Mouse (Mus musculus) forebrain, embryonic 14.5 days (tissue): ENCODE data around the gene Ndufb2. TPM values are rescaled to one million over a fixed set of nuclear protein-coding genes. Genes with fewer than 3 reads are reported as not detected.
A peak's percentile ranks its signal among the peaks of the same experiment; 100 is the strongest.

Experiments used
- ATAC-seq: fragments of 200-750 bp; cut with Nextera tagmentation; 2 replicates; pipeline ENCODE4 v1.8.0; 2017; ENCODE audit warnings: mild to moderate bottlenecking, moderate library complexity
- DNase-seq: peaks from one replicate; pipeline ENCODE4 v3.0.0-alpha.2; 2015; ENCODE audit warnings: low spot score
- H3K27ac ChIP-seq: fragments of 300-500 bp; sonication (generic); 2 replicates; pipeline ENCODE4 v1.5.1; 2014; ENCODE audit warnings: low read depth, mild to moderate bottlenecking, control low read depth, low read length, moderate library complexity
- H3K27me3 ChIP-seq: fragments of 300-500 bp; sonication (generic); replicated peaks from 2 replicates; pipeline ENCODE4 v1.6.1; 2014; ENCODE audit warnings: low read length, control low read depth, mixed read lengths; ENCODE audit not compliant: control insufficient read depth, insufficient read depth
- H3K36me3 ChIP-seq: fragments of 300-500 bp; sonication (generic); 2 replicates; pipeline ENCODE4 v1.6.1; 2014; ENCODE audit warnings: low read length, control low read depth; ENCODE audit not compliant: control insufficient read depth, insufficient read depth
- H3K4me1 ChIP-seq: fragments of 300-500 bp; sonication (generic); 2 replicates; pipeline ENCODE4 v1.6.1; 2014; ENCODE audit warnings: antibody characterized with exemption, low read length, control low read depth; ENCODE audit not compliant: control insufficient read depth, insufficient read depth
- H3K4me2 ChIP-seq: fragments of 300-500 bp; sonication (generic); 2 replicates; pipeline ENCODE4 v1.6.1; 2014; ENCODE audit warnings: mild to moderate bottlenecking, control low read depth, low read length
- H3K4me3 ChIP-seq: fragments of 300-500 bp; sonication (generic); 2 replicates; pipeline ENCODE4 v1.5.1; 2014; ENCODE audit warnings: low read depth, low read length, control low read depth
- H3K9ac ChIP-seq: fragments of 300-500 bp; sonication (generic); 2 replicates; pipeline ENCODE4 v1.6.1; 2014; ENCODE audit warnings: mild to moderate bottlenecking, low read length, control low read depth, moderate library complexity
- H3K9me3 ChIP-seq: fragments of 300-500 bp; sonication (generic); replicated peaks from 2 replicates; pipeline ENCODE4 v1.6.1; 2016; ENCODE audit warnings: low read length, control low read depth, mixed read lengths; ENCODE audit not compliant: control insufficient read depth
- WGBS: fragments of 180-500 bp; shearing (Covaris S2); extraction: QIAGEN DNeasy Blood & Tissue Kit; methylation state at CpG from one replicate; pipeline ENCODE4 v1.1.7; 2014; 5-methylcytosine and 5-hydroxymethylcytosine counted together
- polyA plus RNA-seq: library from polyadenylated mRNA; unstranded; fragments of >200 nt; fragmentation: Nextera tagmentation; extraction: Ambion mirVana; gene quantifications from 2 replicates; pipeline ENCODE4 v1.2.1, GENCODE M21; 2014

Ndufb2 gene
- polyA plus RNA-seq, 1 experiment from 2014 or later, result 423 TPM

DNA sequence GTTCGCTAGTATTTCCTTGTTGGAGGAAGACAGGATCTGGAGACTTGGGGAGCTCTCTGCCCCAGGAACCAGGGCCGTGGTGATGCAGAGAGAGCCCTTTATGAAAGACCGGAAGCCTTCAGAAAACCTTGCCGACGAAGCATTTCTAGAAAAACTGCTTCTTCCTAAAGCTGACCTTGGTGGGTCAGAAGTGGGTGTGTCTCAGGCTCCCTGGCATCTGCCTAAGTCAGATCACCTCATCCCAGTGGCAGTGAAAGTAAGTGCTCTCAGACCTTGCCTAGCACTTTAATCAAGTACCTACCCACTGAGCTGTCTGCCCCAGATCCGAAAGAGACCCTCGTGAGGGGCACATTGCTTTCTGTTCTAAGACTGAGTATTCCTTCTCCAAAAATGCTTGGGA, 17.4 kb upstream of the Ndufb2 start:
- Histone ChIP-seq H3K4me2 (peak overlapping the region; percentile 90), H3K27ac (0 out of 2 replicates have a peak overlapping the region, but pooled peaks have one; percentile 93)
- 71% methylated on average over 7 of the region's 7 CpGs for WGBS

DNA sequence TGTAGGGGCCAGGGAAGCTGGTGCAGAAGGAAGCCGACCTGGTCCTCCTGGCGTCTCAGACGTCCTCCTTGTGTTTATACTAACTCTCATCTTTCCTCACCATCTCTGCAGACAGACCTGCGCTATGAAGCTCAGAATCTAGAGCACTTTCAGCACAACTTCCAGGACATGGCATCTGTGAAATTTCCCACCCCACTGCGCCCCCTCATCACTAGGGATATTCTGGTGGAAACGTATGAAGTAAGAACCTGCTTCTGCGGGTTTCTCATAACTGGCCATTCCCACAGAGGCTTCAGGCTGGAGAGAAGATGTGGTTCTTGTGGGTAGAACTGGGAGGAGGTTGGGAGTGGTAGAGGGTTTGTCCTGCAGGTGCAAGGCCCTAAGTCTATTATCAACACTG, 12.8 kb upstream of the Ndufb2 start:
- no peaks in the 10 kb centered on the region for H3K27me3 ChIP-seq
- no peak for ATAC-seq

More for the DNA sequence above, 17.4 kb upstream of the Ndufb2 start:
- Histone ChIP-seq H3K36me3 (peaks cover 28% of the 10 kb centered on the region), H3K27me3 (no peaks in the 10 kb centered on the region), H3K9ac (peak overlapping the region; percentile 84), H3K4me3 (peak overlapping the region; percentile 75), H3K9me3 (no peaks in the 10 kb centered on the region), H3K4me1 (peaks cover 8% of the 10 kb centered on the region)
- DNase-seq (no peak), ATAC-seq (no peak)

GRCm38 (mm10) chr6:39580558-39580957, 11.8 kb upstream of the Ndufb2 start:
- 95% methylated on average over 2 of the region's 2 CpGs for WGBS
- Histone ChIP-seq H3K4me2 (no peak overlapping the region), H3K36me3 (peaks cover 70% of the 10 kb centered on the region), H3K4me3 (no peak overlapping the region), H3K9ac (no peak overlapping the region), H3K9me3 (no peaks in the 10 kb centered on the region), H3K27me3 (no peaks in the 10 kb centered on the region), H3K27ac (no peak overlapping the region), H3K4me1 (no peaks in the 10 kb centered on the region)
- ATAC-seq (no peak), DNase-seq (no peak)

More for the DNA sequence above, 12.8 kb upstream of the Ndufb2 start:
- peaks cover 3% of the 10 kb centered on the region for H3K4me1 ChIP-seq
- DNase-seq, result no peak
- WGBS, result 97% methylated on average over 7 of the region's 7 CpGs
- peaks cover 64% of the 10 kb centered on the region for H3K36me3 ChIP-seq
- no peak overlapping the region for H3K27ac ChIP-seq
- no peak overlapping the region for H3K9ac ChIP-seq
- H3K4me2 ChIP-seq, result no peak overlapping the region
- H3K4me3 ChIP-seq, result no peak overlapping the region
- no peaks in the 10 kb centered on the region for H3K9me3 ChIP-seq

- no peaks in the 10 kb centered on the region for H3K9me3 ChIP-seq
- H3K27ac ChIP-seq, result no peak overlapping the region
- no peak overlapping the region for H3K4me3 ChIP-seq
- no peak overlapping the region for H3K4me2 ChIP-seq
- peaks cover 76% of the 10 kb centered on the region for H3K36me3 ChIP-seq
- H3K9ac ChIP-seq, result no peak overlapping the region
- ATAC-seq (no peak), DNase-seq (no peak)
- WGBS, result 87% methylated on average over 7 of the region's 7 CpGs
- no peaks in the 10 kb centered on the region for H3K4me1 ChIP-seq
- no peaks in the 10 kb centered on the region for H3K27me3 ChIP-seq
These were observed 11.1 kb upstream of the Ndufb2 start for GRCm38 (mm10) chr6:39581087-39581784.

- ATAC-seq, result no peak
These were observed 6.9 kb upstream of the Ndufb2 start, which contains the start of gene Gm42420 for GRCm38 (mm10) chr6:39585517-39585916. Gene Gm42420 (plus strand): TSS chr6:39585753.

DNA sequence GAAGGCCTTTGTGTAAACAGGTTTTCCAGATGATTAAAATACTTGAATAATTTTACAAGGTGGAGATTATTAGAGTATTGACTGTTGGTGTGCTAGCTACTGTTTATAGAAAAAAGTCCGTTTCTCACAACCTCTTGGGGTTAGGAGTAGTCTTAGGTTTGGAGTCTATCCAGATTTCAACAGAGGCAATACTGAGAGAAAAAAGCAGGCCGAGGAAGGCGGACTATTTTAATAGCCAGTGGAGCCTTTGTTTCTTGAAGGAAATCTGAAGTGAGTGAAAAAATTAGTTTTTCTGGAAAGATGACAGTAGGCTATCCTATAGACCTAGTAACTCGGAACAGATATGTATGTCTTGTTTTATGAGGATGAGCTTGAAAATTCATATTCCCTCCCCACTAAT, 893 bp upstream of the Ndufb2 start:
- 93% methylated on average over 4 of the region's 4 CpGs for WGBS
- no peak overlapping the region; the same call in 1 of the 2 replicates for H3K4me2 ChIP-seq
- peaks cover 15% of the 10 kb centered on the region for H3K36me3 ChIP-seq
- H3K9me3 ChIP-seq, result no peaks in the 10 kb centered on the region
- peaks cover 8% of the 10 kb centered on the region for H3K4me1 ChIP-seq
- no peaks in the 10 kb centered on the region for H3K27me3 ChIP-seq
- ATAC-seq, result no peak
- H3K4me3 ChIP-seq, result no peak overlapping the region
- no peak overlapping the region for H3K27ac ChIP-seq
- DNase-seq, result no peak
- no peak overlapping the region for H3K9ac ChIP-seq

More at GRCm38 (mm10) chr6:39585517-39585916, 6.9 kb upstream of the Ndufb2 start, which contains the start of gene Gm42420:
- Histone ChIP-seq H3K4me1 (no peaks in the 10 kb centered on the region), H3K4me2 (no peak within 1 kb of the TSS), H3K4me3 (no peak within 1 kb of the TSS), H3K27ac (no peak within 1 kb of the TSS), H3K36me3 (peaks cover 63% of the 10 kb centered on the region), H3K9ac (no peak within 1 kb of the TSS), H3K9me3 (no peaks in the 10 kb centered on the region), H3K27me3 (no peaks in the 10 kb centered on the region)
- no peak for DNase-seq
- WGBS, result 93% methylated on average over 6 of the region's 6 CpGs

GRCm38 (mm10) chr6:39600851-39601250, 8.5 kb downstream of the Ndufb2 start:
- Histone ChIP-seq H3K27ac (no peak overlapping the region), H3K4me1 (no peaks in the 10 kb centered on the region), H3K4me2 (no peak overlapping the region), H3K36me3 (peaks cover 46% of the 10 kb centered on the region), H3K9ac (no peak overlapping the region), H3K4me3 (no peak overlapping the region), H3K27me3 (no peaks in the 10 kb centered on the region), H3K9me3 (no peaks in the 10 kb centered on the region)
- 92% methylated on average over 3 of the region's 3 CpGs for WGBS
- no peak for ATAC-seq
- no peak for DNase-seq

GRCm38 (mm10) chr6:39601828-39602227, 9.5 kb downstream of the Ndufb2 start:
- H3K4me2 ChIP-seq, result no peak overlapping the region
- H3K27ac ChIP-seq, result no peak overlapping the region
- no peak for DNase-seq
- ATAC-seq, result no peak
- H3K9ac ChIP-seq, result no peak overlapping the region
- no peaks in the 10 kb centered on the region for H3K9me3 ChIP-seq
- 94% methylated on average over 3 of the region's 3 CpGs for WGBS
- no peaks in the 10 kb centered on the region for H3K4me1 ChIP-seq
- H3K4me3 ChIP-seq, result no peak overlapping the region
- peaks cover 48% of the 10 kb centered on the region for H3K36me3 ChIP-seq
- H3K27me3 ChIP-seq, result no peaks in the 10 kb centered on the region

DNA sequence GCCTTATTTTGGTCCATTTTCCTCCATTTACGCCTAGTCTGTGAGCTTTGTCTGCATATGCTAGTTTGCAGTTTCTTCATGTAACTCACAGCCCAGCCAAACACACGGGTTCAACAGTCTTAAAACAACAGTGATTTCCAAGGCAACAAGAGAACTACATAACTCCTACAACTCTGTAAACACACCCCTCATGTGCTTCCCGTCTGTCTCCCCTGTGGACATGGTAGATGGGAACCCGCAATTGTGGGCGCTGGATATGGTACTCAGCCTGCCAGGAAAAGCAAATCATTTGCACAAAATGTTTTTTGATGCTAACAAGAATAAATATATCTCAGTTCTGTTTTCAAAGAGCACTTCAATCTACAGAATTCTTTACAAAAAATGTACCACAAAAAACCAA, 12.2 kb downstream of the Ndufb2 start:
- no peak overlapping the region for H3K4me2 ChIP-seq
- H3K36me3 ChIP-seq, result peaks cover 39% of the 10 kb centered on the region
- H3K27ac ChIP-seq, result no peak overlapping the region
- no peaks in the 10 kb centered on the region for H3K9me3 ChIP-seq
- no peak overlapping the region for H3K4me3 ChIP-seq
- DNase-seq, result no peak
- H3K4me1 ChIP-seq, result no peaks in the 10 kb centered on the region
- no peaks in the 10 kb centered on the region for H3K27me3 ChIP-seq
- no peak for ATAC-seq
- 87% methylated on average over 5 of the region's 5 CpGs for WGBS
- H3K9ac ChIP-seq, result no peak overlapping the region
